Mouse (Mus musculus): ENCODE measurements around the gene Tpst1. TPM values are rescaled to one million over a fixed set of nuclear protein-coding genes. Genes with fewer than 3 reads are reported as not detected.
A peak's percentile ranks its signal among the peaks of the same experiment; 100 is the strongest.

Tpst1 gene
- total and polyA plus RNA-seq, 2 experiments = 10.8 to 15.6 TPM

DNA sequence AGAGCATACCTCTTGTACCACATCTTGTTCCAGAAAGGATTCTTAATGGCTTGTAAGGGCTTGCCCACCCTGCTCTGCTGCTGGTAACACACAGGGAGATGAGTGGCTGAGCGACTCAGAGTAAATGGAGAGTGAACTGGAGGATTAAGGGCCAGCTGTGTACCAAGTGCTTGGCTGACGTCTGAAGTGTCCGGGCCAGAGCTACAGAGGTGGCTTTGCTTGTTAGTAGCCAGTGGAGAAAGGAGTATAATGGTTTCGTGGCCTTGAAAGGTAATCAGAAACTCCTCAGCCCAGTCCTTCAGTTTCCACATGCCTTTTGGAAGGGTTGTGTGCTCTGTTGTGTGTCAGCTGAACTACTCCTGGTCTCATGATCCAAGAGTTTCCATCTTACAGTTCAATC lies 104.7 kb downstream of the Tpst1 start:
- no peak overlapping the region for H3K9ac ChIP-seq (ENCODE audit: low read depth, low read length)
- H3K4me3 ChIP-seq (ENCODE audit: insufficient read depth, low read depth, low read length) = no peak overlapping the region
- H3K36me3 ChIP-seq (ENCODE audit: control insufficient read depth, insufficient read depth, low read length) = no peaks in the 10 kb centered on the region
- no peak for TF ChIP-seq CTCF (IDR thresholded peaks at IDR 0.05; ENCODE audit: low read depth, low read length)
- H3K27me3 ChIP-seq (ENCODE audit: control insufficient read depth, insufficient read depth, low read length) = no peaks in the 10 kb centered on the region
- no peak for DNase-seq (ENCODE audit: extremely low read depth, low read depth, low spot score)
- H3K27ac ChIP-seq (replicated peaks; ENCODE audit: insufficient read depth, low read depth, low read length) = no peak overlapping the region
- WGBS = 83% methylated on average over 4 of the region's 4 CpGs
- peaks cover 17% of the 10 kb centered on the region for H3K4me1 ChIP-seq (ENCODE audit: control insufficient read depth, insufficient read depth, low read length)
- H3K79me2 ChIP-seq (ENCODE audit: control insufficient read depth, insufficient read depth, low read length) = peaks cover 47% of the 10 kb centered on the region; the same call in 1 of the 2 replicates

DNA sequence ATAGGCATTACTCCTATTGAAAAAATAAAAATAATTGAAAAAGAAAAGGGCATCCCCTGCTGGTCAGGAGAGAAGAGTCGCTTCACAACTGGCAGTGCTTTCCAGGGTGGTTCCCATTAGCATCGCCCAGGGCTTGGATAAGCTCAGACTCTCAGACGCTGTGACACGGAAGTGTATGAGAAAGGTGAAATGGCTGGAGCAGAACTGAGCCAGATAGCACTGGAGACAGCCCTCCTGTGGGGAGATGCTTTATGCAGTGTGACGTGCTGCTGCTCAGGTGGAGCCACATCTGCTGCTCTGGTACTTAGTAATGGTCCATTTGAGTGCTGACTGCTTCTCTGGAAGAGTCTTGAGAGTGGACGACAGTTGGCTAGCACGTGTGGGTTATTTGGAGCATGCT lies 107.2 kb downstream of the Tpst1 start:
- Histone ChIP-seq H3K36me3 (ENCODE audit: control insufficient read depth, insufficient read depth, low read length) (no peaks in the 10 kb centered on the region), H3K9ac (ENCODE audit: low read depth, low read length) (no peak overlapping the region), H3K27ac (replicated peaks; ENCODE audit: insufficient read depth, low read depth, low read length) (no peak overlapping the region), H3K27me3 (ENCODE audit: control insufficient read depth, insufficient read depth, low read length) (no peaks in the 10 kb centered on the region), H3K4me3 (ENCODE audit: insufficient read depth, low read depth, low read length) (no peak overlapping the region), H3K4me1 (ENCODE audit: control insufficient read depth, insufficient read depth, low read length) (peaks cover 14% of the 10 kb centered on the region), H3K79me2 (ENCODE audit: control insufficient read depth, insufficient read depth, low read length) (peaks cover 38% of the 10 kb centered on the region; the same call in 1 of the 2 replicates)
- WGBS = 72% methylated on average over 7 of the region's 7 CpGs
- TF ChIP-seq CTCF (IDR thresholded peaks at IDR 0.05; ENCODE audit: low read depth, low read length) = no peak
- TF ChIP-seq POLR2A (IDR thresholded peaks at IDR 0.05; ENCODE audit: extremely low read depth, insufficient read depth, low read length) = no peak
- DNase-seq (ENCODE audit: extremely low read depth, low read depth, low spot score) = no peak

DNA sequence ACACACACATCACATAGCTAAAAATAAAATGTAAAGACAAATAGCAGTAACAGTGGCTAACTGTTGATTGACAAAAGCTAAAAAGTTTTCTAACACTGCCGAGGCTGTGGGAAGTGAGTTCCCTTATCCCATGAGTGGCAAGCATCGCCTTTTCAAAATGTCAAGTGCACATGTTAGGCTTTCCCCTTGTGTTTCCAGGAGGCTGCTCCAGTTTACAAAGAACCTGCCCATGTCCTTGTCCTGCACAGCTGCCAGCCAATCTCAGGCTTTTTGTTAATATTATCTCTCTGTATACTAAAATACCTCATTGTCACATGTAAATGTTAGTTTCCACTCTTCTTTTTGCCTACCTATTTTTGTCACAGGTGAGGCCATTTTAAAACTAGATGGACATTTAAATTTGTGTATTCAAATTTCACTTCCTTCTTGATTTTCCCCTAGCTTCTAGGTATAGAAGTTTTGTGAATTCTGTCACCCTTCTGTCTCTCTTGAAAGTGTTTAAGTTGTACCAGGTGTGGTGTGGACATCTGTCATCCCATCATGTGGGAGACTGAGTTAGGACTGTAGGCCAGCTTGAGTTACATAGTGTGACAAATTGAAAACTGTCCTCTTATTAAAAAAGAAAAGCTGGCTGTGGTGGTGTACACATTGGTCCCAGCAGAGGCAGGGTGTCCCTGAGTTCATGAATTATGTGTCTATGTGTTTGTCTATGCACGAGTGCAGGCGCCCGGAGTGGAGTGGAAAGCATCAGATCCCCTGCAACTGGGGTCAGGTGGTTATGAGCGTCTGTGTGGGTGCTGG lies 108.8 kb downstream of the Tpst1 start:
- H3K27ac ChIP-seq (replicated peaks; ENCODE audit: insufficient read depth, low read depth, low read length) = no peak overlapping the region
- no peak for DNase-seq (ENCODE audit: extremely low read depth, low read depth, low spot score)
- no peaks in the 10 kb centered on the region for H3K36me3 ChIP-seq (ENCODE audit: control insufficient read depth, insufficient read depth, low read length)
- H3K4me3 ChIP-seq (ENCODE audit: insufficient read depth, low read depth, low read length) = no peak overlapping the region
- H3K4me1 ChIP-seq (ENCODE audit: control insufficient read depth, insufficient read depth, low read length) = peaks cover 16% of the 10 kb centered on the region
- peaks cover 38% of the 10 kb centered on the region; the same call in 1 of the 2 replicates for H3K79me2 ChIP-seq (ENCODE audit: control insufficient read depth, insufficient read depth, low read length)
- H3K9ac ChIP-seq (ENCODE audit: low read depth, low read length) = no peak overlapping the region
- no peak for TF ChIP-seq CTCF (IDR thresholded peaks at IDR 0.05; ENCODE audit: low read depth, low read length)
- TF ChIP-seq POLR2A (IDR thresholded peaks at IDR 0.05; ENCODE audit: extremely low read depth, insufficient read depth, low read length) = no peak
- WGBS = 84% methylated on average over 6 of the region's 6 CpGs
- H3K27me3 ChIP-seq (ENCODE audit: control insufficient read depth, insufficient read depth, low read length) = no peaks in the 10 kb centered on the region

DNA sequence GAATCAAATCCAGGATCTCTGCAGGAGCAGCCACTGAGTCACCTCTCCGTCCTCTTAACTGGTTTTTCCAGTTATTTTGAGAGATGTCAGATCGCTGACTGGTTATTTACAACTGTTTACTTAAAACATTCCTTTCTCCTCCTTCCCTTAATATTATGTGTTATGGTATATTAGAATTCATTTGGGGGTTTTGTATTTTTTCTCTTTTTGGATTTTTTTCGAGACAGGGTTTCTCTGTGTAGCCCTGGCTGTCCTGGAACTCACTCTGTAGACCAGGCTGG lies 109.4 kb downstream of the Tpst1 start:
- TF ChIP-seq CTCF (IDR thresholded peaks at IDR 0.05; ENCODE audit: low read depth, low read length) = no peak
- TF ChIP-seq POLR2A (IDR thresholded peaks at IDR 0.05; ENCODE audit: extremely low read depth, insufficient read depth, low read length) = no peak
- Histone ChIP-seq H3K36me3 (ENCODE audit: control insufficient read depth, insufficient read depth, low read length) (peaks cover under 1% of the 10 kb centered on the region; the same call in 1 of the 2 replicates), H3K4me3 (ENCODE audit: insufficient read depth, low read depth, low read length) (no peak overlapping the region), H3K27ac (replicated peaks; ENCODE audit: insufficient read depth, low read depth, low read length) (no peak overlapping the region), H3K9ac (ENCODE audit: low read depth, low read length) (no peak overlapping the region), H3K4me1 (ENCODE audit: control insufficient read depth, insufficient read depth, low read length) (peaks cover 16% of the 10 kb centered on the region), H3K79me2 (ENCODE audit: control insufficient read depth, insufficient read depth, low read length) (peaks cover 41% of the 10 kb centered on the region; the same call in 1 of the 2 replicates), H3K27me3 (ENCODE audit: control insufficient read depth, insufficient read depth, low read length) (no peaks in the 10 kb centered on the region)
- 86% methylated on average over 3 of the region's 3 CpGs for WGBS
- DNase-seq (ENCODE audit: extremely low read depth, low read depth, low spot score) = no peak

DNA sequence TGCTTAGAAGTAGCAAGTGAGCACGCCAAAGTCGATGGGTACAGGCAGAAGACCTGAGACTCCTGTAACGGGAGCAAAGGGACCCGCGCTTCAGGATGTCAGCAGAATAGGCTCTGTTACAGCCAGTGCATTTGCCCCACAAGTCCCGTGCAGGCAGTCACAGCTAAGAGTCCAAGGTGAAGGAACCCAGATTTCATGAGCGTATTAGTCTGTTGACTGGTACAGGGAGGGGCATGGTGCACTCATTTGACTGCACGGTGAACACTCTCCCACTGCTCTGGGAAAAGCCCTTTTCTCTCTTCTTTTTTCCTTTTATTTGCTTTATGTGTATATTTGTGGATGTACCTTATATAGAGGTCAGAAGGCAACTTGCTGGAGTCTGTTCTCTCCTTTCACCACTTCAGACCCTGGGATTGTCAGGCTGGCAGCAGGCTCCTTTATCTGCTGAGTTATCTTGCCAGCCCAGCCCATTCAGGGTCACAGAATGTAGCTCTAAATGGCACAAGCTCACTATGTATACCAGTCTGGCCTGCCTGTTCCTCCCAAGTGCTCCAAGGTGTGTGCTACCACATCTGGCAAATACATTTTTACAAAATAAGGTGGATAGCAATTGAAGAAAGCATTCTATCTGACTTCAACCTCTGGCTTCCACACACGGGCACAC lies 111.2 kb downstream of the Tpst1 start:
- 52% methylated on average over 9 of the region's 9 CpGs for WGBS
- no peak overlapping the region for H3K4me3 ChIP-seq (ENCODE audit: insufficient read depth, low read depth, low read length)
- H3K4me1 ChIP-seq (ENCODE audit: control insufficient read depth, insufficient read depth, low read length) = peaks cover 16% of the 10 kb centered on the region
- H3K9ac ChIP-seq (ENCODE audit: low read depth, low read length) = no peak overlapping the region
- H3K36me3 ChIP-seq (ENCODE audit: control insufficient read depth, insufficient read depth, low read length) = peaks cover 7% of the 10 kb centered on the region; the same call in 1 of the 2 replicates
- H3K27me3 ChIP-seq (ENCODE audit: control insufficient read depth, insufficient read depth, low read length) = no peaks in the 10 kb centered on the region
- DNase-seq (ENCODE audit: extremely low read depth, low read depth, low spot score) = peak; percentile 77
- H3K27ac ChIP-seq (replicated peaks; ENCODE audit: insufficient read depth, low read depth, low read length) = peak overlapping the region; percentile 47
- no peak for TF ChIP-seq CTCF (IDR thresholded peaks at IDR 0.05; ENCODE audit: low read depth, low read length)
- TF ChIP-seq POLR2A (IDR thresholded peaks at IDR 0.05; ENCODE audit: extremely low read depth, insufficient read depth, low read length) = no peak
- peaks cover 31% of the 10 kb centered on the region; the same call in 1 of the 2 replicates for H3K79me2 ChIP-seq (ENCODE audit: control insufficient read depth, insufficient read depth, low read length)

DNA sequence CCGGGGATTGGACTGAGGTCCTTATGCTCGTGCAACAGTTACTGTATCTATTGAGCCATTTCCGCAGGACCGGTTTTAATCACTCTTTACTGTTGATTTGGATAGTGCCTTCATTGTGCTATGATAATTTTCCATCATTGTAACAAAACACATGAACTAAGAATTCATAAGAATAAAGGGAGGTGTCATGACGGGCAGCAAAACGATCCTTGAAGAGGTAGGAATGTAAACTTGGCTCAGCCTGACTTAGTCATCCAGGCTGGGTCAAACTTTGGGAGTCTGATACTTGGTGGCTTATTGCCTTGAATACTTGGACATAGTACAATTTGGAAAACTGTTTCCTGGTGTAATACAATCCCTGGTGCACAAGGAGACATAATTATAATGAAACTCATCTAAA lies 112.2 kb downstream of the Tpst1 start:
- H3K36me3 ChIP-seq (ENCODE audit: control insufficient read depth, insufficient read depth, low read length) = peaks cover 12% of the 10 kb centered on the region; the same call in 1 of the 2 replicates
- H3K9ac ChIP-seq (ENCODE audit: low read depth, low read length) = no peak overlapping the region
- H3K27me3 ChIP-seq (ENCODE audit: control insufficient read depth, insufficient read depth, low read length) = no peaks in the 10 kb centered on the region
- TF ChIP-seq POLR2A (IDR thresholded peaks at IDR 0.05; ENCODE audit: extremely low read depth, insufficient read depth, low read length) (no peak), CTCF (IDR thresholded peaks at IDR 0.05; ENCODE audit: low read depth, low read length) (no peak)
- no peak overlapping the region for H3K27ac ChIP-seq (replicated peaks; ENCODE audit: insufficient read depth, low read depth, low read length)
- no peak for DNase-seq (ENCODE audit: extremely low read depth, low read depth, low spot score)
- H3K4me1 ChIP-seq (ENCODE audit: control insufficient read depth, insufficient read depth, low read length) = peaks cover 22% of the 10 kb centered on the region
- H3K4me3 ChIP-seq (ENCODE audit: insufficient read depth, low read depth, low read length) = no peak overlapping the region
- WGBS = 41% methylated on average over 6 of the region's 6 CpGs
- H3K79me2 ChIP-seq (ENCODE audit: control insufficient read depth, insufficient read depth, low read length) = peaks cover 26% of the 10 kb centered on the region; the same call in 1 of the 2 replicates

Other genes starting within 250 kb of the Tpst1 start
- gene Sumf2, start 226.3 kb upstream of the Tpst1 start, total RNA-seq (2014; rRNA removed) = 5.8 and 6.0 TPM in 2 replicates
- 8.9 and 10.2 TPM in 2 replicates for gene Sumf2, start 226.3 kb upstream of the Tpst1 start, polyA plus RNA-seq (2012; rRNA removed)
- gene Chchd2, start 185.9 kb upstream of the Tpst1 start, total RNA-seq (2014; rRNA removed) = 1,393 and 1,612 TPM in 2 replicates
- 1,062 and 1,287 TPM in 2 replicates for gene Chchd2, start 185.9 kb upstream of the Tpst1 start, polyA plus RNA-seq (2012; rRNA removed)
- 5.1 and 5.8 TPM in 2 replicates for gene Zbed5, start 177.6 kb upstream of the Tpst1 start, total RNA-seq (2014; rRNA removed)
- gene Zbed5, start 177.6 kb upstream of the Tpst1 start, polyA plus RNA-seq (2012; rRNA removed) = 0.62 TPM in 2 replicates
- 0.13 and 0.28 TPM in 2 replicates for gene Phkg1, start 174.8 kb upstream of the Tpst1 start, total RNA-seq (2014; rRNA removed)
- 0.07 and 0.15 TPM in 2 replicates for gene Phkg1, start 174.8 kb upstream of the Tpst1 start, polyA plus RNA-seq (2012; rRNA removed)
- 0.54 and 2.2 TPM in 2 replicates for gene Nupr1l, start 164.8 kb upstream of the Tpst1 start, total RNA-seq (2014; rRNA removed)
- 1.2 and 2.2 TPM in 2 replicates for gene Nupr1l, start 164.8 kb upstream of the Tpst1 start, polyA plus RNA-seq (2012; rRNA removed)
- gene Vkorc1l1, start 131.4 kb upstream of the Tpst1 start, total RNA-seq (2014; rRNA removed) = 20.3 and 24.3 TPM in 2 replicates
- gene Vkorc1l1, start 131.4 kb upstream of the Tpst1 start, polyA plus RNA-seq (2012; rRNA removed) = 14.4 and 14.6 TPM in 2 replicates
- gene Gusb, start 70.3 kb upstream of the Tpst1 start, total RNA-seq (2014; rRNA removed) = 13.6 and 21.1 TPM in 2 replicates
- gene Gusb, start 70.3 kb upstream of the Tpst1 start, polyA plus RNA-seq (2012; rRNA removed) = 17.6 and 18.6 TPM in 2 replicates
- 683 and 898 TPM in 2 replicates for gene Asl, start 44.1 kb upstream of the Tpst1 start, total RNA-seq (2014; rRNA removed)
- gene Asl, start 44.1 kb upstream of the Tpst1 start, polyA plus RNA-seq (2012; rRNA removed) = 622 and 696 TPM in 2 replicates
- 27.8 and 33.6 TPM in 2 replicates for gene Crcp, start 44.0 kb upstream of the Tpst1 start, total RNA-seq (2014; rRNA removed)
- gene Crcp, start 44.0 kb upstream of the Tpst1 start, polyA plus RNA-seq (2012; rRNA removed) = 11.8 and 14.7 TPM in 2 replicates
- 2.0 and 2.8 TPM in 2 replicates for gene Kctd7, start 71.5 kb downstream of the Tpst1 start, total RNA-seq (2014; rRNA removed)
- gene Kctd7, start 71.5 kb downstream of the Tpst1 start, polyA plus RNA-seq (2012; rRNA removed) = 3.6 and 4.0 TPM in 2 replicates
- gene Rabgef1, start 98.5 kb downstream of the Tpst1 start, total RNA-seq (2014; rRNA removed) = 11.4 and 13.1 TPM in 2 replicates
- 8.3 and 11.8 TPM in 2 replicates for gene Rabgef1, start 98.5 kb downstream of the Tpst1 start, polyA plus RNA-seq (2012; rRNA removed)
- 19.8 and 26.6 TPM in 2 replicates for gene Tmem248, start 143.8 kb downstream of the Tpst1 start, total RNA-seq (2014; rRNA removed)
- gene Tmem248, start 143.8 kb downstream of the Tpst1 start, polyA plus RNA-seq (2012; rRNA removed) = 28.9 and 34.3 TPM in 2 replicates
- 36.9 and 42.5 TPM in 2 replicates for gene Sbds, start 182.2 kb downstream of the Tpst1 start, total RNA-seq (2014; rRNA removed)
- 25.9 and 29.4 TPM in 2 replicates for gene Sbds, start 182.2 kb downstream of the Tpst1 start, polyA plus RNA-seq (2012; rRNA removed)
- gene Tyw1, start 182.3 kb downstream of the Tpst1 start, total RNA-seq (2014; rRNA removed) = 12.8 and 13.3 TPM in 2 replicates
- 6.8 and 8.0 TPM in 2 replicates for gene Tyw1, start 182.3 kb downstream of the Tpst1 start, polyA plus RNA-seq (2012; rRNA removed)